Mouse (Mus musculus) testis, adult 2 months (tissue): Measurements from ENCODE around the gene Stard3. TPM values are rescaled to one million over a fixed set of nuclear protein-coding genes. Genes with fewer than 3 reads are reported as not detected.

ENCODE experiments used
- H3K27ac ChIP-seq: fragments of 200-500 bp; 2 replicates; pipeline ENCODE4 v1.5.1; 2012; ENCODE audit warnings: low read depth, low read length; ENCODE audit not compliant: control insufficient read depth, insufficient read depth
- H3K27me3 ChIP-seq: fragments of 200-500 bp; 2 replicates; pipeline ENCODE4 v1.6.1; 2012; ENCODE audit warnings: mild to moderate bottlenecking, low read length, moderate library complexity; ENCODE audit not compliant: control insufficient read depth, insufficient read depth
- H3K36me3 ChIP-seq: fragments of 200-500 bp; 2 replicates; pipeline ENCODE4 v1.6.1; 2012; ENCODE audit warnings: mild to moderate bottlenecking, low read length; ENCODE audit not compliant: control insufficient read depth, insufficient read depth
- H3K4me1 ChIP-seq: fragments of 200-500 bp; 2 replicates; pipeline ENCODE4 v1.6.1; 2012; ENCODE audit warnings: low read length; ENCODE audit not compliant: control insufficient read depth, insufficient read depth
- H3K4me3 ChIP-seq: fragments of 200-500 bp; 2 replicates; pipeline ENCODE4 v1.5.1; 2012; ENCODE audit warnings: low read depth, mild to moderate bottlenecking, low read length, moderate library complexity, mixed read lengths; ENCODE audit not compliant: control insufficient read depth
- CTCF ChIP-seq: fragments of 200-500 bp; IDR thresholded peaks from 2 replicates; pipeline ENCODE4 v1.5.1; 2012; ENCODE audit warnings: low read depth, mild to moderate bottlenecking, inconsistent platforms, low read length, moderate library complexity; ENCODE audit not compliant: control insufficient read depth, insufficient read depth, insufficient replicate concordance
- POLR2A ChIP-seq: fragments of 200-500 bp; IDR thresholded peaks from 2 replicates; pipeline ENCODE4 v1.6.1; 2012; ENCODE audit warnings: low read depth, mild to moderate bottlenecking, inconsistent platforms, low read length, moderate library complexity; ENCODE audit not compliant: control insufficient read depth
- polyA plus RNA-seq: library from polyadenylated mRNA; depleted of rRNA; stranded (reverse); fragments of >200 nt; gene quantifications from 2 replicates; pipeline ENCODE4 v1.2.3, GENCODE M21; 2012

Gene Stard3
- polyA plus RNA-seq, 1 experiment: 24.3 TPM

- no peaks in the 10 kb centered on the region; the same call in 1 of the 2 replicates for H3K36me3 ChIP-seq
- peaks cover 6% of the 10 kb centered on the region for H3K4me1 ChIP-seq
- no peaks in the 10 kb centered on the region for H3K27me3 ChIP-seq
- TF ChIP-seq POLR2A: no peak
- H3K27ac ChIP-seq: no peak overlapping the region
- H3K4me3 ChIP-seq: no peak overlapping the region
Observed at GRCm38 (mm10) chr11:98371556-98372240, 13.5 kb downstream of the Stard3 start.

- H3K27ac ChIP-seq: no peak overlapping the region
- TF ChIP-seq CTCF: peak; percentile 73; the same call in 1 of the 2 replicates
- TF ChIP-seq POLR2A: no peak
- H3K4me3 ChIP-seq: no peak overlapping the region
Observed at GRCm38 (mm10) chr11:98372406-98372805, 14.2 kb downstream of the Stard3 start.

GRCm38 (mm10) chr11:98373244-98373643 is 15.1 kb downstream of the Stard3 start:
- H3K4me1 ChIP-seq: peaks cover 6% of the 10 kb centered on the region
- H3K27me3 ChIP-seq: no peaks in the 10 kb centered on the region
- H3K4me3 ChIP-seq: no peak overlapping the region
- no peak overlapping the region for H3K27ac ChIP-seq
- no peak for TF ChIP-seq CTCF
- no peak for TF ChIP-seq POLR2A
- H3K36me3 ChIP-seq: no peaks in the 10 kb centered on the region; the same call in 1 of the 2 replicates

More at GRCm38 (mm10) chr11:98372406-98372805, 14.2 kb downstream of the Stard3 start:
- Histone ChIP-seq H3K4me1 (peaks cover 6% of the 10 kb centered on the region), H3K36me3 (no peaks in the 10 kb centered on the region; the same call in 1 of the 2 replicates), H3K27me3 (no peaks in the 10 kb centered on the region)

GRCm38 (mm10) chr11:98374266-98374665 is 16.1 kb downstream of the Stard3 start:
- H3K27me3 ChIP-seq: no peaks in the 10 kb centered on the region
- H3K36me3 ChIP-seq: no peaks in the 10 kb centered on the region; the same call in 1 of the 2 replicates
- no peak overlapping the region for H3K4me3 ChIP-seq
- H3K4me1 ChIP-seq: peaks cover 6% of the 10 kb centered on the region
- H3K27ac ChIP-seq: no peak overlapping the region
- TF ChIP-seq CTCF: no peak
- no peak for TF ChIP-seq POLR2A

- Histone ChIP-seq H3K27me3 (no peaks in the 10 kb centered on the region), H3K36me3 (no peaks in the 10 kb centered on the region; the same call in 1 of the 2 replicates), H3K27ac (no peak overlapping the region), H3K4me1 (no peaks in the 10 kb centered on the region; the same call in 1 of the 2 replicates), H3K4me3 (no peak overlapping the region)
- no peak for TF ChIP-seq POLR2A
Observed at GRCm38 (mm10) chr11:98376756-98377155, 18.6 kb downstream of the Stard3 start.

- TF ChIP-seq POLR2A: no peak
- TF ChIP-seq CTCF: no peak
- no peak overlapping the region for H3K27ac ChIP-seq
- no peaks in the 10 kb centered on the region; the same call in 1 of the 2 replicates for H3K4me1 ChIP-seq
- H3K4me3 ChIP-seq: no peak overlapping the region
- H3K36me3 ChIP-seq: no peaks in the 10 kb centered on the region; the same call in 1 of the 2 replicates
- H3K27me3 ChIP-seq: no peaks in the 10 kb centered on the region
Observed at GRCm38 (mm10) chr11:98377787-98378186, 19.6 kb downstream of the Stard3 start.

- no peaks in the 10 kb centered on the region; the same call in 1 of the 2 replicates for H3K36me3 ChIP-seq
- no peak overlapping the region for H3K4me3 ChIP-seq
- H3K4me1 ChIP-seq: no peaks in the 10 kb centered on the region; the same call in 1 of the 2 replicates
- H3K27ac ChIP-seq: no peak overlapping the region
- TF ChIP-seq POLR2A (no peak), CTCF (no peak)
- no peaks in the 10 kb centered on the region for H3K27me3 ChIP-seq
Observed at GRCm38 (mm10) chr11:98379379-98379778, 21.2 kb downstream of the Stard3 start.
